Mouse (Mus musculus): ENCODE measurements around the gene Slain2.
"Not testable (repeated sequence)": the region's sequence is repeated elsewhere in the genome, so short reads cannot be mapped to it uniquely, and the experiment has no call there.

Slain2 gene

DNA sequence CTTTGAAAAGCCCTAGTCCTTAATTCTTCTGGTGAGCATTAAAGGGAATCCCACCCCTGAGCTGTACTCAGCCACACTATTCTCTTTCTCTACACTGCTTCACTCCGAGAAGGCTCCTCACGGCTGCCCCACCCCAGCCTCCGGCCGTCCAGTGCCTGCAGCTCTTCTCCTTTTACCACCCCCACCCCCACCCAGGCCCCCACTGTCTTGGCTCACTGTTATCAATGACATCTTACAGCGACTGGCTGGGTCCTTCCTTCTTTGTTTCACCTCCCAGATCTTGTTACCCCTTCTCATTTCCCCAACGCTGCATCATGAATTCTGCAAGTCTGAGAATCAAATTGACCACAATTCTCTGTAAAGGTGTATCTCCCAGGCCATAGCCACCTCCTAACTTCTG lies 16.1 kb upstream of the Slain2 start:
- intact Hi-C loops (cut with DNase I) = loop anchor here (10.0 kb wide), 1 partner anchor 487 kb away; no protein-coding TSS in a partner anchor

DNA sequence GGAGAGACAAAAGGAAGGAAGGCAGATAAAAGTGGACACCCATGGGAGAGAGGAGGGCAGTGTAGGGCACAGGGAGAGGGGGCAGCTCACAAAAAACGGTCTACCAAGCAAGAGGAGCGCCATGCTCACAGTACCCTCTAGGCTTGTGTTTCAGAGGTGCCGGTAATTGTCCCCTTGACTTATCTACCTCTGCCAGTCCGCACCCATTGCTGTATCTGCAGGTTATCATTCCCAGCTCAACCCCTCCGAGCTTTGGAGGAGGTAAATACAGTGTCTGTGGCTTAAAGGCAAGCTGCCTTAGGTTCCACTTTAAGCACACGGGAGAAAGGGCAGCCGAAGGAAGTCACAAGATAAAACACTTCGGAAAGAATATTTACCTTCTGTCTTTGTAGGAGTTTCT lies 14.8 kb upstream of the Slain2 start:
- intact Hi-C loops (cut with DNase I) = loop anchor here (10.0 kb wide), 1 partner anchor 486 kb away; no protein-coding TSS in a partner anchor

GRCm38 (mm10) chr5:72901866-72902265 lies 12.2 kb upstream of the Slain2 start:
- intact Hi-C loops (cut with DNase I) = no loop called here

DNA sequence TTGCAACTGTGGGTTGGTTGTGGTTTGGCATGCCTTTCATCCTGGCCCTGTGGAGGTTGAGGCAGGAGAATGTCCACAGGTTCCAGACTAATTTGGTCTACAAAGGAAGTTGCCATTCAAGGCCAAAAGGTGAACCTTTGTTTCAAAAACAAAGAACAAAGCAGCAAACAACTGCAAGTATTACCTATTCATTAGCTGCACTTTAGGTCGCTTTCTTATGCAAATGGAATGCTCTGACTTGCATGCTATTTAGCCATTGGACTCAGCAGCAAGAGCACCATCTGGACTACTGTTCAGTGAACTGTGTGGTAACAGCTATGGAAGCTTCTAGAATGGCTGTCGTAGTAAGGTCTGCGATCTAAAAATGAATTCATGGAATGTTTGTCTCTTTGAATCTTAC lies 11.8 kb upstream of the Slain2 start:
- intact Hi-C loops (cut with DNase I) = no loop called here

- intact Hi-C loops (cut with DNase I) = no loop called here
Observed at GRCm38 (mm10) chr5:72902876-72903516, 11.1 kb upstream of the Slain2 start.

GRCm38 (mm10) chr5:72904903-72905790 lies 9.0 kb upstream of the Slain2 start:
- intact Hi-C loops (cut with DNase I) = no loop called here

DNA sequence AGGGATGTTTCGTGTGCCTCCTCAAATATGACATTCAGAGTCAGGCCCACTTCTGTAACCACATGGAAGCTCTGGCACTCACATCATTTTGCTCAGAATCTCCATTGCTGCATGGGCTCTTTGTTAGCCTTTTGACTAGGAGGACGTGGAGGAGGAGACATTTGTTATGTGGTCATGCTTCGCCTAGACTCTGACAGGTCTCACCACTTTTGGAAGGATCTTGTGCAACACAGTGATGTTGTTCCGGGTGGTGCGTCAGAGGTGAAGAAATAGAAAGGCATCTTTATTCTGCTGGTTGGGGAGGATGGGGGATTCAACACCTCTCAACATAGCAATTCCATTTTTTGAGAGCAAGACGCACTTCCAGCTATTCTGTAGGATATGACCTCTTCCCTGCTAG lies 6.7 kb upstream of the Slain2 start:
- intact Hi-C loops (cut with DNase I) = no loop called here

- intact Hi-C loops (cut with DNase I) = no loop called here
Observed at GRCm38 (mm10) chr5:72908324-72908936, 5.7 kb upstream of the Slain2 start.

DNA sequence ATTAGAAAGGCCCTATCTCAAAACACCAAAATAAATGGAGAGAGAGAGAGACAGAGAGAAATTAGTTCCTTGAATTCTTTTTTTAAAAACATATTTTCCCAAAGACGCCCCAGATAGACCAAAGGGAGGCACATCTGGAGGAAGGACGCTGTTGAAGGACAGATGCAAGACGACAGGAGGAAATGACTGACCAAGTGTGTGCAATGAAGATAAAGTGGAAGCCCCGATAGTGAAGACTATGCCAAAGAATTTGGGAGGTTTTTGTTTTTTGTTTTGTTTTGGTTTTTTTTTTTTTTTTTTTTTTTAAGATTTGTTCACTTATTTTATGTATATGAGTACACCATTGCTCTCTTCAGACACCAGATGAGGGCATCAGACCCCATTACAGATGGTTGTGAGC lies 4.7 kb upstream of the Slain2 start:
- intact Hi-C loops (cut with DNase I) = no loop called here

- intact Hi-C loops (cut with DNase I) = no loop called here
Observed at GRCm38 (mm10) chr5:72910373-72910772, 3.7 kb upstream of the Slain2 start.

- intact Hi-C loops (cut with DNase I) = no loop called here
Observed at GRCm38 (mm10) chr5:72911284-72911683, 2.8 kb upstream of the Slain2 start.

DNA sequence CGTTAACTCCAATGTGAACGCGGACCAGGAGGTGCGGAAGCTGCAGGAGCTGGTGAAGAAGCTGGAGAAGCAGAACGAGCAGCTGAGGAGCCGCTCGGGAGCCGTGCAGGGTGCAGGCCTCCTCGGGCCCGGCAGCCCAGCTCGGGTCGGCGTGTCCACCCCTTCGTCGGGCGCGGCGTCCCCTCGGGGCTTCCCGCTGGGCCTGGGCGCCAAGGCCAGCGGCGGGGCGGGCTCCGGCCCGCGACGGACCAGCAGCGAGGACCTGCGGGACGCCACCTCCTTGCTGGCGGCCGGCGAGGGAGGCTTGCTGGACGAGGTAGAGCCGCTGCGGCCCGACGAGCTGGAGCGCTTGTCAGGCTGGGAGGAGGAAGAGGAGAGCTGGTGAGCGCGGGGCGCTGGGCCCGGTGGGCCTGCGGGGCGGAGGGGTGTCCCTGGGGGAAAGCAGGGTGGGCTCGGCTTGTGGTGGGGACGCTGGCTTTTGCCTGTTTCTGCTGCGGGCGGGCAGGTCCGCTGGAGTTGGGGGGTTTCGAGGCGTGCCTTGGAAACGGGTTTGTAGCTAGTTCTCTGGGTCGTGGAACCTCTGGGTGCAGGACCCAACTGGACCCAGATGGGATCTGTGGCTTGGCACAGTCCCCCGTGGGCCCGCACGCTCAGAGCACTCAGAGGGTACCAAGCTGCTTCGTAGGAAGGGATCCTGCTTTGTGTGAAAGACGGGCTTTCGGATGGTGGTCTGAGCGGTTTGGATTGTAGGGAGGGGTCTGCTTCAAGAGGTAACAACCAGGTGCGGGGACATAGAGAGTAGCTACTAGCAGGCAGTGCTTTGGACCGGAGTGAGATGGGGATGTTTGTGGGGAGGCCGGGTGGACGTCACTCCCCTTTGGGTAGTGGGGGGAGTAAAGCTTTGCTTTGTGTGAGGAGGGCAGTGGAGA lies 793 bp downstream of the Slain2 start:
- intact Hi-C loops (cut with DNase I) = loop anchor here (5.0 kb wide), 1 partner anchor 42 kb away; no protein-coding TSS in a partner anchor

DNA sequence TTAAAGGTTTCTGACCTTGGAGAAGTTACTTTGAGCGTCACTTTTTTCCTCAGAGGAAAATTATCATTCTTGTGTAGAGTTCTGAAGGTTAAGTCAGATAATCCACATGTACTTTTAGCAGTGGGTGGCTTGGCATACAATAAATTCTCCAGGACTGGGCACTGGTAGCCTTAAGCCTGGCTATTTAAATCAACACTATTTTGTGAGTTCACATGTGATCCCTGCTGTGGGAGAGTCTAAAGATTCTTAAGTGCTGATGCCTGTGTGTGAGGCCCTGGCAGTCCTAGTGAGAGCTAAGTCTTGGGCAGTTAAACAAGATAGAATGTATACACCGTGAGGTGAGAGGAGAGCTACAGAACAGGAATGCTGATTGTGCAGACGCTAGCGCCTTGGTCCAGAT lies 1.9 kb downstream of the Slain2 start:
- intact Hi-C loops (cut with DNase I) = loop anchor here (5.0 kb wide), 1 partner anchor 41 kb away; no protein-coding TSS in a partner anchor

GRCm38 (mm10) chr5:72916851-72917250 lies 2.7 kb downstream of the Slain2 start:
- intact Hi-C loops (cut with DNase I) = loop anchor here (5.0 kb wide), 1 partner anchor 40 kb away; no protein-coding TSS in a partner anchor

GRCm38 (mm10) chr5:72920416-72920815 lies 6.3 kb downstream of the Slain2 start:
- intact Hi-C loops (cut with DNase I) = no loop called here

GRCm38 (mm10) chr5:72921171-72921570 lies 7.1 kb downstream of the Slain2 start:
- intact Hi-C loops (cut with DNase I) = no loop called here

DNA sequence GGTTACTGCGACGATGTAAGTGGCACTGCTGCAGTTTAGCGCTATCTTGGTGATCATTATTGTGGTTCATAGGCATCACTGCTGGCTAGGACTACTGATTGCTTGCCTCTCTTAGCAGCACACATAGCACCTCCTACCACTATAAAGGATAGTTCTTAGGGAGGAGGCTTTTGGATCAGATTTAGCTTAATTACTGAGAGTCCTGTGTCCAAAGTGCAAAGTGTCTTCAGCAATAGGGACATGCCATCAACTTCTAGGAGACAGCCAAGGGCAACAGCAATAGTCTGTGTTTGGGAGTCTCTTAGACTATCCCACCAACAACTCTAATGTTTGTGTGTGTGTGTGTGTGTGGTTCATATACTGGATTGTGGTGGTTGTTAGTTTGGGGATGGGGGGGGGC lies 8.7 kb downstream of the Slain2 start:
- intact Hi-C loops (cut with DNase I) = no loop called here

GRCm38 (mm10) chr5:72927074-72927473 lies 13.0 kb downstream of the Slain2 start:
- intact Hi-C loops (cut with DNase I) = no loop called here

GRCm38 (mm10) chr5:72933026-72933675 lies 19.0 kb downstream of the Slain2 start:
- intact Hi-C loops (cut with DNase I) = no loop called here

DNA sequence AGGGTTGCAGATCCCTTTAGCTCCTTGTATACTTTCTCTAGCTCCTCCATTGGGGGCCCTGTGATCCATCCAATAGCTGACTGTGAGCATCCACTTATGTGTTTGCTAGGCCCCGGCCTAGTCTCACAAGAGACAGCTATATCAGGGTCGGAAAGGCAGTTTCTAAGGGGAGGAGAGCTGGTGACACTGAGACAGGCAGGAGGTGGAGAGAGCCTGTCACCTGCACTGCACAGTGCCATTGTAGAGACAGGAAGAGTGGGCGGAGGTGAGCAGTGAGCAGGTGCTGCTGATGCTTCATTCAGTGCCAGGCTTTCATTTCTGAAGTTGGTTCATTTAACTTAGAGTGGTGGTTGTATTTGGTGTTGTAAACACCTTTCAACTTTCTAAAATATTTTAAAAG lies 24.3 kb downstream of the Slain2 start:
- intact Hi-C loops (cut with DNase I) = not testable (repeated sequence)
